Mouse (Mus musculus): ENCODE measurements around the gene Mospd3.

DNA sequence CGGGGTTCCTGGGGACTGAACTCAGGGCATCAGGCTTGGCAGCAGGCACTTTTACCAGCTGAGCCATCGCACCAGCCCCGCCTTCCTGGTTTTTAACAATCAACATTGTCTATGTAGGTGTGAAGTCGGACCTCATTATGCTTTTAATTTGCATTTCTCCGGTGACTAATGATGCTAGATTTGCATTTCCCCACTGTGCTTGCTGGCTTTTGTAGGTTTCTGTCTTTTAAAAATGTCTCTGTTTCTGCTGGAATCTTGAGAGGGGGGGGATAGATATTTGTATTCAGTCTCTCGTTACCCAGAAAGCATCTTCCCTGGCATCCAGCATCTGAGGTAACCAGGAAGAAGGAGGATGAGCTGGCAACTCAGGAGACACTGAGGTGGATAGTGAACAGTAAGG lies 39.3 kb downstream of the Mospd3 start:
- no peak for TF ChIP-seq POLR2A (IDR thresholded peaks at IDR 0.05; ENCODE audit: borderline replicate concordance, control insufficient read depth, low read depth, low read length)
- TF ChIP-seq CTCF (IDR thresholded peaks at IDR 0.05; ENCODE audit: control insufficient read depth, insufficient read depth, low read length): no peak
